Mouse (Mus musculus) left cerebral cortex, postnatal 4 days (tissue): Measurements from ENCODE around the gene Foxj3. TPM values are rescaled to one million over a fixed set of nuclear protein-coding genes. Genes with fewer than 3 reads are reported as not detected.

Source experiments
- DNase-seq: peaks from one replicate; pipeline ENCODE4 v3.0.0-alpha.2; 2022
- intact Hi-C: fragments of 180-260 bp; cut with DNase I; formaldehyde crosslinking; loops from one replicate; pipeline ENCODE4 v1.15.1; 2025
- total RNA-seq, 2 experiments: library from RNA; stranded (reverse); gene quantifications; 2 replicates each; pipeline ENCODE4 v1.2.3; 2021

Gene Foxj3
- total RNA-seq, 2 experiments from 2014 or later, result 81.2 to 82.6 TPM

GRCm38 (mm10) chr4:119670736-119671135, 133.9 kb downstream of the Foxj3 start:
- peak; percentile 43 for DNase-seq
- intact Hi-C loops, result no loop called here

GRCm38 (mm10) chr4:119671164-119671563, 134.4 kb downstream of the Foxj3 start:
- intact Hi-C loops, result no loop called here
- no peak for DNase-seq

- DNase-seq, result no peak
- intact Hi-C loops, result no loop called here
Measured at GRCm38 (mm10) chr4:119672685-119673084, 135.9 kb downstream of the Foxj3 start.

Other genes starting within 250 kb of the Foxj3 start
- 1,000 to 10,000 TPM; 1,087 to 1,125 TPM for gene Ybx1, start 242.4 kb upstream of the Foxj3 start, total RNA-seq
- 10 to 100 TPM; 26.2 to 27.3 TPM for gene Ppih, start 216.5 kb upstream of the Foxj3 start, total RNA-seq
- gene Ccdc30, start 121.5 kb upstream of the Foxj3 start, total RNA-seq, result 10 to 100 TPM; 20.5 to 21.3 TPM
- 1 to 10 TPM; 5.0 to 5.8 TPM for gene Ppcs, start 114.6 kb upstream of the Foxj3 start, total RNA-seq
- under 1 TPM; 0.26 to 0.40 TPM for gene Zmynd12, start 114.2 kb upstream of the Foxj3 start, total RNA-seq
- 10 to 100 TPM; 28.2 to 29.0 TPM for gene Rimkla, start 44.4 kb upstream of the Foxj3 start, total RNA-seq
- gene Frg2f1, start 2.5 kb downstream of the Foxj3 start, total RNA-seq, result 10 to 100 TPM; 24.1 to 28.0 TPM
- not detected for gene Guca2a, start 100.7 kb downstream of the Foxj3 start, total RNA-seq
- gene Guca2b, start 122.0 kb downstream of the Foxj3 start, total RNA-seq, result not detected
- 10 to 100 TPM; 63.9 to 64.4 TPM for gene Hivep3, start 196.8 kb downstream of the Foxj3 start, total RNA-seq